Mouse (Mus musculus): ENCODE measurements at regions not wholly inside any gene's neighbourhood (a gene's known extent, or its start where the extent isn't known, plus 50 kb on each side); places are given as distances from the start of the nearest gene placed in this dataset.

GRCm38 (mm10) chr9:117907895-117908424, 132.3 kb upstream of the Azi2 start:
- Histone ChIP-seq H3K4me3 (no peak overlapping the region), H3ac (ENCODE audit: control insufficient read depth, insufficient read length) (no peak overlapping the region), H3K4me2 (ENCODE audit: low read depth) (peak overlapping the region; percentile 51), H3K79me2 (ENCODE audit: control insufficient read depth, insufficient read depth) (no peaks in the 10 kb centered on the region), H3K36me3 (ENCODE audit: control insufficient read depth, insufficient read depth) (no peaks in the 10 kb centered on the region), H3K27me3 (ENCODE audit: control insufficient read depth, insufficient read depth, insufficient read length) (no peaks in the 10 kb centered on the region)
- TF ChIP-seq MYOG (IDR thresholded peaks at IDR 0.05; ENCODE audit: control insufficient read depth in 1 of 3, insufficient read depth in 1 of 3, insufficient read length in 2 of 3, low read depth in 2 of 3) (peak in 2 of 3 experiments; percentile 75 to 78), POLR2AphosphoS2 (IDR thresholded peaks at IDR 0.05; ENCODE audit: insufficient read length, low read depth) (no peak), REST (IDR thresholded peaks at IDR 0.05; ENCODE audit: insufficient read depth, insufficient read length) (no peak), MYOD1 (IDR thresholded peaks at IDR 0.05; ENCODE audit: control insufficient read depth in 1 of 3, insufficient read length in 2 of 3, low read depth in 2 of 3) (peak; percentile 78 to 85 (median 80)), TCF12 (IDR thresholded peaks at IDR 0.05; ENCODE audit: insufficient read depth, poor library complexity, severe bottlenecking) (peak; percentile 40)

- Histone ChIP-seq H3ac (ENCODE audit: control insufficient read depth, insufficient read length) (no peak overlapping the region), H3K27me3 (ENCODE audit: control insufficient read depth, insufficient read depth, insufficient read length) (no peaks in the 10 kb centered on the region), H3K36me3 (ENCODE audit: control insufficient read depth, insufficient read depth) (no peaks in the 10 kb centered on the region), H3K79me2 (ENCODE audit: control insufficient read depth, insufficient read depth) (no peaks in the 10 kb centered on the region), H3K4me3 (no peak overlapping the region), H3K4me2 (ENCODE audit: low read depth) (no peak overlapping the region)
- TF ChIP-seq MYOG (IDR thresholded peaks at IDR 0.05; ENCODE audit: control insufficient read depth in 1 of 3, insufficient read depth in 1 of 3, insufficient read length in 2 of 3, low read depth in 2 of 3) (no peak), TCF3 (IDR thresholded peaks at IDR 0.05; ENCODE audit: insufficient read length, low read depth) (no peak), CEBPB (IDR thresholded peaks at IDR 0.05; ENCODE audit: insufficient read depth, poor library complexity, severe bottlenecking) (peak; percentile 72; the same call in 1 of the 2 replicates)
Observed at GRCm38 (mm10) chr9:117905045-117905747, 135.1 kb upstream of the Azi2 start.

GRCm38 (mm10) chr9:117904621-117905020, 135.7 kb upstream of the Azi2 start:
- no peak overlapping the region for H3ac ChIP-seq (ENCODE audit: control insufficient read depth, insufficient read length)
- no peaks in the 10 kb centered on the region for H3K79me2 ChIP-seq (ENCODE audit: control insufficient read depth, insufficient read depth)
- TF ChIP-seq MYOD1 (IDR thresholded peaks at IDR 0.05; ENCODE audit: control insufficient read depth in 1 of 3, insufficient read length in 2 of 3, low read depth in 2 of 3) (no peak), REST (IDR thresholded peaks at IDR 0.05; ENCODE audit: insufficient read depth, insufficient read length) (no peak), TCF12 (IDR thresholded peaks at IDR 0.05; ENCODE audit: insufficient read depth, poor library complexity, severe bottlenecking) (no peak), POLR2A (IDR thresholded peaks at IDR 0.05; ENCODE audit: insufficient read length, low read depth) (no peak), POLR2AphosphoS2 (IDR thresholded peaks at IDR 0.05; ENCODE audit: insufficient read length, low read depth) (no peak), USF1 (IDR thresholded peaks at IDR 0.05; ENCODE audit: low read depth) (no peak), SRF (IDR thresholded peaks at IDR 0.05; ENCODE audit: control insufficient read depth, insufficient read length, low read depth) (no peak), CEBPB (IDR thresholded peaks at IDR 0.05; ENCODE audit: insufficient read depth, poor library complexity, severe bottlenecking) (no peak), TCF3 (IDR thresholded peaks at IDR 0.05; ENCODE audit: insufficient read length, low read depth) (no peak), MAX (IDR thresholded peaks at IDR 0.05; ENCODE audit: low read depth) (no peak), MYOG (IDR thresholded peaks at IDR 0.05; ENCODE audit: control insufficient read depth in 1 of 3, insufficient read depth in 1 of 3, insufficient read length in 2 of 3, low read depth in 2 of 3) (no peak)
- no peaks in the 10 kb centered on the region for H3K36me3 ChIP-seq (ENCODE audit: control insufficient read depth, insufficient read depth)
- no peak overlapping the region for H3K4me3 ChIP-seq
- H3K4me2 ChIP-seq (ENCODE audit: low read depth): no peak overlapping the region
- H3K27me3 ChIP-seq (ENCODE audit: control insufficient read depth, insufficient read depth, insufficient read length): no peaks in the 10 kb centered on the region

GRCm38 (mm10) chr9:117903025-117903424, 137.3 kb upstream of the Azi2 start:
- Histone ChIP-seq H3K79me2 (ENCODE audit: control insufficient read depth, insufficient read depth) (no peaks in the 10 kb centered on the region), H3ac (ENCODE audit: control insufficient read depth, insufficient read length) (no peak overlapping the region), H3K4me2 (ENCODE audit: low read depth) (no peak overlapping the region), H3K4me3 (no peak overlapping the region), H3K27me3 (ENCODE audit: control insufficient read depth, insufficient read depth, insufficient read length) (no peaks in the 10 kb centered on the region), H3K36me3 (ENCODE audit: control insufficient read depth, insufficient read depth) (no peaks in the 10 kb centered on the region)
- TF ChIP-seq SRF (IDR thresholded peaks at IDR 0.05; ENCODE audit: control insufficient read depth, insufficient read length, low read depth) (no peak), REST (IDR thresholded peaks at IDR 0.05; ENCODE audit: insufficient read depth, insufficient read length) (no peak), MAX (IDR thresholded peaks at IDR 0.05; ENCODE audit: low read depth) (no peak), USF1 (IDR thresholded peaks at IDR 0.05; ENCODE audit: low read depth) (no peak), CEBPB (IDR thresholded peaks at IDR 0.05; ENCODE audit: insufficient read depth, poor library complexity, severe bottlenecking) (no peak), E2F4 (IDR thresholded peaks at IDR 0.05; ENCODE audit: insufficient read depth) (no peak), POLR2A (IDR thresholded peaks at IDR 0.05; ENCODE audit: insufficient read length, low read depth) (no peak), MYOG (IDR thresholded peaks at IDR 0.05; ENCODE audit: control insufficient read depth in 1 of 3, insufficient read depth in 1 of 3, insufficient read length in 2 of 3, low read depth in 2 of 3) (no peak), MYOD1 (IDR thresholded peaks at IDR 0.05; ENCODE audit: control insufficient read depth in 1 of 3, insufficient read length in 2 of 3, low read depth in 2 of 3) (no peak), POLR2AphosphoS2 (IDR thresholded peaks at IDR 0.05; ENCODE audit: insufficient read length, low read depth) (no peak), TCF3 (IDR thresholded peaks at IDR 0.05; ENCODE audit: insufficient read length, low read depth) (no peak), TCF12 (IDR thresholded peaks at IDR 0.05; ENCODE audit: insufficient read depth, poor library complexity, severe bottlenecking) (no peak)

All from myocyte (in vitro differentiated cells).